Mouse (Mus musculus) CD4-positive, CD25-positive, alpha-beta regulatory T cell, adult 2 months (primary cell): ENCODE data around the gene Slc17a9.

Experiments used
- DNase-seq: peaks from one replicate; pipeline ENCODE4 v3.0.0-alpha.2; 2012; ENCODE audit warnings: low read depth, low spot score

The Slc17a9 gene

GRCm38 (mm10) chr2:180754976-180755688 lies 30.1 kb downstream of the Slc17a9 start:
- DNase-seq: no peak

- no peak for DNase-seq
Observed at GRCm38 (mm10) chr2:180755896-180756295, 30.8 kb downstream of the Slc17a9 start.

DNA sequence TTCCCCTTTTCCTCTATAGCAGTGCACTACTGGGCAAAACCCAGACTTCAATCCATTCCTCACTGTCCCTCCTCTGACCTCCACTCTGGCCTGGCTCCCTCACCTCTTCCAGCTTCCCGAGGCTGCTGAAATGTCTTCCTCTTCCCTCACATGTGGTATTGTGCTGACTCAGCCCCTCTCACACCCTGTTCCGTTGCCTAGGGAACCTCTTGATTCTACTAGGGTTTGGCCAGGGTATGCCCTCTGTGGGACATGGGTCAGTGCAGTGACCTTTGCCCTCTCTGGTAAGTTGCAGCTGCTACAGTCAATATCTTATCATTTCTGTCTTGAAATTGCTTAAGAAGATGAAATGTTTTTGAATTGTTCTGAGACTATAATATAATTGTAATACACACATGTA lies 31.7 kb downstream of the Slc17a9 start:
- no peak for DNase-seq

DNA sequence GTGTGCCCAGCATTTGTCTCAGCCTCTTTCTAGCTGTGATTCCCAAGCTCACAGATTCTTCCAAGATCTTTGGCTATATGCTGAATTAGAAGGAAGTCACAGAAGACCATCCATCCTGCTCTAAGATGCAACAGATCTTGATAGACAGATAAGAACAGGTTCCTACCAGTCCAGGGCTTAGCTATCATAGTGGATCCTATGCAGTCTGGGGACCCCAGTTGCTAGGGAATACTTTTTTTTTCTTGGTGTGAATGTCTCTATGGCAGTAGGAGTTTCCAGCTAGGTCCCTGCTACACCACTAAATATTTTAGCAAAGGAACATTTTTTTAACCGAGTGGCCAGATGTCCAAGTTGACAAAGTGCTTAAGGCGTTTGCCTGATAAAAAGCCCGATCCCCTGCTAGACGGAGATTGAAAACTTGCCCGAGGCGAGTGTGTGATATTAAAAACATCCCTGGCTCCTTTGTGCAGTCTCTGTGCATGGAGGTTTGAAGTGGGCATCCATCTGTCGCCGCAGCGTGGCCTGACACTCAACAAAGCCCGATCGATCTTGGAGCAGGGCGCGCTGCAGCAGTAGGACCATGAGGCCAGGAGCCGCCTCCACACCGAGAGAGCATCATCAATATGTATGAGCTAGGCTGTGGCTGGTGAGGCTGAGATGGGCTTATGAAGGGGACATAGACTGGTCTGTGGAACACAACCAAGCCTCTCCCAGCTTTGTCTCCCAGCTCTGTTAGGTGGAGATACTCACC lies 33.6 kb downstream of the Slc17a9 start:
- DNase-seq: no peak

GRCm38 (mm10) chr2:180764986-180765385 lies 39.9 kb downstream of the Slc17a9 start:
- no peak for DNase-seq

- no peak for DNase-seq
Observed at GRCm38 (mm10) chr2:180765713-180766112, 40.6 kb downstream of the Slc17a9 start.

DNA sequence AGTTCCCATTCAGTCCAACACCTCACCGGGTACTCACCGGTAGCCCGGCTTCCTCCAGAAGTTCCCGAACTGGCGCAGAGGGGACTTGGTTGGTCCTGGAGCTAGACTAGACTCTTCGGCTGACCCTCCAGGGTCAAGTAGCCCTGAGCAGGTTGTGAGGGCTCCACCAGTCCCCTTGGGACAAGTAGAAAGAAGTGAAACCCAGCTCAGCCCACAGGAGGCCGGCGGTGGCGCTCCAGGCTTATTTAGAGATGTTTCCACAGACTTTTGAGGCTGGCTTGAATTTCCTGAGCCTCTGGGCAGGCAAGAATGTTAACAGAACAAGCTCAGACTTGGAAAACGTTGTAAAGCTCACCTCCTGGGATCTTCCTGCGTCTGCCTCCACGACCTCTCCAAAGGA lies 50.2 kb downstream of the Slc17a9 start:
- no peak for DNase-seq

DNA sequence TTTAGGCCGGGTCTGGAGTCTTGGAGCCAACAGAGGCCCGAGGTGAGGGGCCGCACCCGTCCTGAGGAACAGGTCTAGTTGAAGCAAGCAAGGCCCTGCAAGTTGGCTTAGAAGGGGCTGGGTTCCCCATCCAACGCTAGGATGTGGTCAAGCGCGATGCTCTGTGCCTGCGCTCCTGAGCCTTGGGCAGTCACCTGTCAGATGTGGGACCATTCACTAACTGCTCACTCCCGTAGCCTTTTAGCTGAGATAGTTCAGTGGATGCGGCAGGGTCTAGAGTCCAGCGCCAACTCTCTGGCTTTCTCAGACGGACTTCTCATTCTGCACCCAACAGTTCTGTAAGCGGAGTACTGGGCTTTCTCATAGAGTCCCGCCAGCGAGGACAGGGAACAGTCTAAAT lies 50.6 kb downstream of the Slc17a9 start:
- DNase-seq: no peak

- DNase-seq: no peak
Observed at GRCm38 (mm10) chr2:180776793-180777192, 51.7 kb downstream of the Slc17a9 start, which contains the start of gene Bhlhe23. Gene Bhlhe23 (minus strand): TSS chr2:180776900.

DNA sequence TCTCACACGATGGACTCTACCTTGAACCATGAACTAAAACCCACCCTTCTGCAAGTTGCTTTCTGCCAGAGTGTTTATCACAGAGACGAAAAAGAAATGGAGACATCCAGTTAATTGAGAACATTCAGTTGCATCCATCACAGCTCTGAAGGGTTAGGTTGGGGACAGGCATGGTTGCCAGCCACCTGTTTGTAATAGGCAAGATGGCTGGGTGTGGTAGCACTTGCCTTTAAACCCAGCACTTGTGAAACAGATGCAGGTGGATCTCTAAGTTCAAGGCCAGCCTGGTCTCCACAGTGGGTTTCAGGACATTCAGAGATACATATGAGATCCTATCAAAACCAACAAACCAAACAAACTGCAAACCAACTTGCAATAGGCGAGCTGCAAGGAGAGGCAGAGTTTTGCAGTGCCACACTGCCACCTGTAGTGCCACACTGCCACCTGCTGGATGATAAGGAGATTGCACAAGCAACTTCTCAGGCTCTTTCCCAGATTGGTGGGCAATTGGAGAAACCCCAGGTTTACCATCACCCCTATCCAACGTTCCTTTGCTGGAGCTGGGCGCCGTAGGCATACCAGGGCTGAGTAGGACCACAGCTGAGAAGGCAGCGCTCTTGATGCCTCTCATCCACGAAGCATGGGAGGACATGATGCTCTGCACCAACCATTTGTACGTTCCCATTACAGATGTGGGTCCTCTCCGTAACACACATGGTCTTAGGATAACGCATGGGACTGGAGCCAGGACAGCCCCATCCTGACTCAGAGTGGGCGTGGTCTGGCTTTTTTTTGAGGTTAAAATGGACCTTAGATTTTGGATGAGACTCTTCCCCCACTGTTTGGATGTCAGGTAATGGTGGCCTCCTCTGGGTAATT lies 54.4 kb downstream of the Slc17a9 start:
- DNase-seq: peak; percentile 83

DNA sequence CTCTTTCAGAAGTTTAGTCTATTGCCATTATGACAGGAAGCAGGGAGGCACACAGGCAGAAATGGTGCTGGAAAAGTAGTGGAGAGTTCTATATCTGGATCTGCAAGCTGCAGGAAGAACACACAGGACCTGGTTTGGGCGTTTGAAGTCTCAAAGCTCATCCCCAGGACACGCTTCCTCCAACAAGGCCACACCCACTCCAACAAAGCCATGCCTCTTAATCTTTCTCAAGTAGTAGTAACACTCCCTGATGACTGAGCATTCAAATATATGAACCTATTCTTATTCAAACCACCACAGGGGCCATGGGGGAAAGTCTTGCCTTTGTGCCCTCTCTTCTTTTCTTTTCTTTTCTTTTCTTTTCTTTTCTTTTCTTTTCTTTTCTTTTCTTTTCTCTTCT lies 55.2 kb downstream of the Slc17a9 start:
- no peak for DNase-seq

DNA sequence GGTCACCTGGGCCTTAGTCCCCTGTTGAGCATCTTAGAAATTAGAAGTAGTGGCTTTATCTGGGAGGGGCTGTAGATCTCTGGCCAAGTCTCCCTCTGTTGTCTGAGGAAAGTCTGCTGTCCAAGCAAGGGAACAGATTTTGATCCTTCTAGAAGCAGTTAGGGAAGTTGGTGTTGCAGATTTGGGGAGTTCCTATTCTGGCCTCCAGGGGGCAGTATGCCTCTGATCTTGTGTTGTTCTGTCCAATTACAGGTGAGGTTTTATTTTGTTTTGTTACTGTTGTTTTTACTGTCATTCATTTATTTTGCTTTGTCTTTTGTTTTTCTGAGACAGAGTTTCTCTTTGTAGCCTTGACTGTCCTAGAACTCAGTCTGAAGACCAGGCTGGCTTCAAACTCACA lies 61.7 kb downstream of the Slc17a9 start:
- peak; percentile 73 for DNase-seq

GRCm38 (mm10) chr2:180787566-180788232 lies 62.6 kb downstream of the Slc17a9 start:
- no peak for DNase-seq

DNA sequence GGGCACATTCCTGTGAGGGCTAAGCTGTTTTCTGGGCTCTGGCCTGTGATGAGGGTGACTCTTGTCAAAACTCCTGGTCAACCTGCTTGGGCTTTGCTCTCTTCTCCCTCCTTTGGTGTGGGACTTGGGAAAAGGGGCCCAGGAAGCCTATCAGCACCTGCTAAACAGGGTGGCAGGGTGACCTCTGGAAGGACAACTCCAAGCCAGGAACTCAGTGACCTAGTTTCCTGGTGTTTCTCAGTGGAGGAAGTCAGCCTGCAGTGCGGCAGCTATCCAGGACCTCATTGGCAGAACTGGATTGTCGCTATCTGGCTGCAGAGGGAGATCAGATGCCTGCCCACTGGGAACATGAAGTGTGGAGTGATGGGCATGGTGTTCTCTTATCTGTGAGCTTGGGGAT lies 63.3 kb downstream of the Slc17a9 start:
- DNase-seq: no peak

- no peak for DNase-seq
Observed at GRCm38 (mm10) chr2:180788843-180789242, 63.8 kb downstream of the Slc17a9 start.

DNA sequence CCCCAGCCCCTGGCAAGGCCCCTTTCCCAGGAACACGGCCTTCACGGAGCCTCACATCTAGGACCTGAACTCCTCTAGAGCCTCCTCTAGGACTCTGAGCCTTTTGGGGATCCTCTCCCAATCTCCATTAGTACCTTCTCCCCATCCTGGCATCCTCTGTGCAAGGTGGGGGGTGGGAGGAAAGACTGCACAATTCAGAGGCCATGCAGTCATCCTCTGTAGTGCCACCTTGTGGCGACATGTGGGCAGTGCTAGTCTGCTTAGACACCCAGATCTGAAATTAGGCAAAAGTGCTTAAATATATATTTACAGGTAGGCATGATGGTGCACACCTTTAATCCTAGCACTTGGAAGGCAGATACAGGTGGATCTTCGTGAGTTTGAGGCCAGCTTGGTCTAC lies 66.6 kb downstream of the Slc17a9 start:
- DNase-seq: peak; percentile 66
